In the genomic region with DNA sequence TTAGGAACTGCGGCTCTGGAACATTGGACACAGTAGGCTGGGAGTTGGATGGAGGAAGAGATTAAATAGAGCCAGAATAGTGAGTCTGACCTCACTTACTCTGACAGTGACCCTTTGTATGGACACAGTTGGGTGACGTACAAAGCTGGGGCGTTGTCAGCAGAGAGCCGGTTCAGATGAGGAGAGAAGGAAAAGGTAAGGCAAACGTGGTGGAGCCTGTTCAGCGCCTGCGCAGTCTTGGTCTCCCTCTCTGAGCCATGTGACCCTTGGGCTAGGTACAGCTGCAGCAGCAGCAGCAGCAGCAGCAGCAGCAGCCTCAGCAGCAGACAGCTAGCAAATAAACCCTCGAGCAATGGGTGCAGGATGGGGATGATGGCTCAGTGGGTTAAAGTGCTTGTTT, we compare ENCODE assay signal across 18 mouse cellular contexts.
DNase-seq lines count a peak whose midpoint lies in the region; ATAC-seq lines count a peak whose summit lies in the region.
"Had no signal": no experiment of that assay in that cellular context is flagged by ENCODE, and none has a peak within 500 bp of the region (broad histone marks: within the 10 kb centered on the region; RNA-seq: fewer than 3 reads in every experiment).

No protein-coding gene starts in this region.

- no peak overlapping the region for H3K4me2 ChIP-seq in kidney, embryonic 16.5 days (replicated peaks; ENCODE audit: low read depth, low read length)
- H3K4me2 ChIP-seq: hindbrain, embryonic 13.5 days; limb, embryonic 13.5 days; midbrain, embryonic 13.5 days had no signal

- WGBS in kidney, embryonic 16.5 days, result 58% methylated on average over 8 of the region's 8 CpGs

- ATAC-seq in frontal cortex, adult (ENCODE audit: low TSS enrichment), result peak; percentile 44; the same call in 1 of the 2 replicates
- ATAC-seq in kidney, embryonic 16.5 days (ENCODE audit: low FRiP score, low TSS enrichment), result no peak
- ATAC-seq in erythroblast, adult 5-6 weeks (replicated peaks; ENCODE audit: low FRiP score, poor library complexity, severe bottlenecking), result no peak
- ATAC-seq: activated CD4-positive, CD25-positive, alpha-beta regulatory T cell, adult 4 months; forebrain, embryonic 16.5 days; midbrain, embryonic 13.5 days had no signal

- no peak overlapping the region for H3K4me3 ChIP-seq in kidney, embryonic 16.5 days (ENCODE audit: low read length)
- H3K4me3 ChIP-seq: embryonic facial prominence, embryonic 10.5 days; hindbrain, embryonic 13.5 days; limb, embryonic 13.5 days; midbrain, embryonic 13.5 days had no signal

- no peak for DNase-seq in frontal cortex, postnatal 10 days (ENCODE audit: low spot score in 2 of 2)
- peak; percentile 26 to 30 for DNase-seq in kidney, postnatal 36 days
- DNase-seq in ZHBTc4 (ENCODE audit: low read depth, low spot score), result peak; percentile 25
- DNase-seq in lung, postnatal 36 days, result peak; percentile 61
- DNase-seq in layer of hippocampus, adult 11-12 months (ENCODE audit: low spot score), result no peak
- DNase-seq: cerebellum, postnatal 25 days; gastrocnemius, postnatal 10 days; right cerebral cortex, adult 18-20 months; thymus, adult 18-20 months had no signal

- H3K9ac ChIP-seq in kidney, embryonic 16.5 days (replicated peaks; ENCODE audit: low read length), result no peak overlapping the region
- H3K9ac ChIP-seq: hindbrain, embryonic 13.5 days; limb, embryonic 13.5 days; midbrain, embryonic 13.5 days had no signal

- no peak overlapping the region for H3K27ac ChIP-seq in kidney, embryonic 16.5 days (ENCODE audit: low read length)
- H3K27ac ChIP-seq: embryonic facial prominence, embryonic 10.5 days; hindbrain, embryonic 13.5 days; limb, embryonic 13.5 days; midbrain, embryonic 13.5 days had no signal

- H3K27me3 ChIP-seq in kidney, embryonic 16.5 days (ENCODE audit: insufficient read depth, low read length), result no peaks in the 10 kb centered on the region
- H3K27me3 ChIP-seq: hindbrain, embryonic 13.5 days; limb, embryonic 13.5 days; midbrain, embryonic 13.5 days had no signal

- H3K36me3 ChIP-seq in kidney, embryonic 16.5 days (ENCODE audit: insufficient read depth, low read length), result no peaks in the 10 kb centered on the region
- H3K36me3 ChIP-seq: embryonic facial prominence, embryonic 10.5 days; hindbrain, embryonic 13.5 days; limb, embryonic 13.5 days; midbrain, embryonic 13.5 days had no signal

- H3K9me3 ChIP-seq in kidney, embryonic 16.5 days (ENCODE audit: low read length), result no peaks in the 10 kb centered on the region
- H3K9me3 ChIP-seq: embryonic facial prominence, embryonic 10.5 days; hindbrain, embryonic 13.5 days; limb, embryonic 13.5 days; midbrain, embryonic 13.5 days had no signal

- H3K4me1 ChIP-seq in kidney, embryonic 16.5 days (ENCODE audit: insufficient read depth, low read length), result no peaks in the 10 kb centered on the region
- H3K4me1 ChIP-seq: embryonic facial prominence, embryonic 10.5 days; hindbrain, embryonic 13.5 days; limb, embryonic 13.5 days; midbrain, embryonic 13.5 days had no signal

Comparison
In these comparisons a context has a peak if more than half of its experiments do, and no peak if none do; other contexts are left out.
1. DNase-seq: peak in kidney, postnatal 36 days (2 of 2), ZHBTc4 (single experiment) and lung, postnatal 36 days (single experiment); none in frontal cortex, postnatal 10 days (0 of 2) and layer of hippocampus, adult 11-12 months (single experiment).